Mouse (Mus musculus) small intestine, adult 2 months (tissue): ENCODE results near the gene Trpt1. TPM values are rescaled to one million over a fixed set of nuclear protein-coding genes. Genes with fewer than 3 reads are reported as not detected.

Experiments used
- H3K27ac ChIP-seq: fragments of 200-500 bp; 2 replicates; pipeline ENCODE4 v1.5.1; 2012; ENCODE audit warnings: low read depth, low read length, control low read depth, inconsistent platforms; ENCODE audit not compliant: insufficient read depth
- H3K27me3 ChIP-seq: fragments of 200-500 bp; 2 replicates; pipeline ENCODE4 v1.6.1; 2012; ENCODE audit warnings: mild to moderate bottlenecking, moderate library complexity, low read length, inconsistent platforms; ENCODE audit not compliant: control insufficient read depth, insufficient read depth
- H3K36me3 ChIP-seq: fragments of 200-500 bp; 2 replicates; pipeline ENCODE4 v1.6.1; 2012; ENCODE audit warnings: mild to moderate bottlenecking, low read length, control low read depth, inconsistent platforms; ENCODE audit not compliant: control insufficient read depth, insufficient read depth
- H3K4me1 ChIP-seq: fragments of 200-500 bp; 2 replicates; pipeline ENCODE4 v1.6.1; 2012; ENCODE audit warnings: low read length, inconsistent platforms, mixed read lengths; ENCODE audit not compliant: control insufficient read depth, insufficient read depth, insufficient read length
- H3K4me3 ChIP-seq: fragments of 200-500 bp; 2 replicates; pipeline ENCODE4 v1.5.1; 2012; ENCODE audit warnings: low read depth, mild to moderate bottlenecking, control low read depth, inconsistent platforms, low read length, moderate library complexity
- CTCF ChIP-seq: fragments of 200-500 bp; IDR thresholded peaks from 2 replicates; pipeline ENCODE4 v1.5.1; 2012; ENCODE audit warnings: low read depth, mild to moderate bottlenecking, control low read depth, inconsistent platforms, low read length, moderate library complexity, mixed read lengths; ENCODE audit not compliant: insufficient replicate concordance, insufficient read length; ENCODE audit errors: extremely low read depth
- POLR2A ChIP-seq: fragments of 200-500 bp; IDR thresholded peaks from 2 replicates; pipeline ENCODE4 v1.6.1; 2012; ENCODE audit warnings: low read depth, mild to moderate bottlenecking, control low read depth, inconsistent platforms, low read length, moderate library complexity
- WGBS: fragments of 180-500 bp; shearing (Covaris S2); methylation state at CpG from one replicate; pipeline ENCODE4 v1.1.7; 2018; 5-methylcytosine and 5-hydroxymethylcytosine counted together
- polyA plus RNA-seq: library from polyadenylated mRNA; depleted of rRNA; stranded (reverse); fragments of >200 nt; gene quantifications from 2 replicates; pipeline ENCODE4 v1.2.3, GENCODE M21; 2012

Gene Trpt1
- polyA plus RNA-seq, 1 experiment: 7.7 TPM

GRCm38 (mm10) chr19:6969665-6970381, 26.1 kb upstream of the Trpt1 start:
- no peaks in the 10 kb centered on the region for H3K27me3 ChIP-seq
- peak overlapping the region; percentile 100 for H3K27ac ChIP-seq
- 1% methylated on average over 54 of the region's 55 CpGs for WGBS
- peak overlapping the region; percentile 92 for H3K4me3 ChIP-seq
- H3K4me1 ChIP-seq: peaks cover 32% of the 10 kb centered on the region
- TF ChIP-seq CTCF: peak; percentile 79; the same call in 1 of the 2 replicates
- peak; percentile 94 for TF ChIP-seq POLR2A
- H3K36me3 ChIP-seq: peaks cover 21% of the 10 kb centered on the region

- H3K27me3 ChIP-seq: no peaks in the 10 kb centered on the region
- H3K36me3 ChIP-seq: peaks cover 14% of the 10 kb centered on the region
- peak overlapping the region; percentile 84 for H3K27ac ChIP-seq
- H3K4me3 ChIP-seq: peak overlapping the region; percentile 92
- 13% methylated on average over 11 of the region's 11 CpGs for whole genome bisulfite sequencing
- H3K4me1 ChIP-seq: peaks cover 32% of the 10 kb centered on the region
- no peak for TF ChIP-seq POLR2A
- TF ChIP-seq CTCF: no peak
Measured at GRCm38 (mm10) chr19:6970460-6971085, 25.4 kb upstream of the Trpt1 start.

GRCm38 (mm10) chr19:6971644-6972043, 24.3 kb upstream of the Trpt1 start:
- peak overlapping the region; percentile 84; the same call in 1 of the 2 replicates for H3K27ac ChIP-seq
- H3K27me3 ChIP-seq: no peaks in the 10 kb centered on the region
- H3K4me1 ChIP-seq: peaks cover 26% of the 10 kb centered on the region
- TF ChIP-seq CTCF: no peak
- no peak for TF ChIP-seq POLR2A
- H3K36me3 ChIP-seq: peaks cover 3% of the 10 kb centered on the region
- no peak overlapping the region for H3K4me3 ChIP-seq
- 41% methylated on average over 6 of the region's 6 CpGs for WGBS

- TF ChIP-seq POLR2A (no peak), CTCF (no peak)
- H3K4me1 ChIP-seq: peaks cover 23% of the 10 kb centered on the region
- H3K4me3 ChIP-seq: no peak overlapping the region
- H3K27me3 ChIP-seq: no peaks in the 10 kb centered on the region
- H3K36me3 ChIP-seq: peaks cover 2% of the 10 kb centered on the region
- no peak overlapping the region for H3K27ac ChIP-seq
- 70% methylated on average over 13 of the region's 13 CpGs for WGBS
Measured at GRCm38 (mm10) chr19:6972247-6972917, 23.5 kb upstream of the Trpt1 start.

GRCm38 (mm10) chr19:6973581-6974190, 22.2 kb upstream of the Trpt1 start:
- Histone ChIP-seq H3K4me3 (peak overlapping the region; percentile 69), H3K27me3 (no peaks in the 10 kb centered on the region), H3K4me1 (peaks cover 26% of the 10 kb centered on the region), H3K27ac (peak overlapping the region; percentile 29), H3K36me3 (peaks cover 11% of the 10 kb centered on the region)
- TF ChIP-seq CTCF (no peak), POLR2A (no peak)
- WGBS: 36% methylated on average over 12 of the region's 12 CpGs

- WGBS: 2% methylated on average over 82 of the region's 84 CpGs
Measured at GRCm38 (mm10) chr19:6974211-6975205, 21.4 kb upstream of the Trpt1 start, which contains the start of gene Ppp1r14b. Ppp1r14b (plus strand) TSS chr19:6974968.

More at GRCm38 (mm10) chr19:6974211-6975205, 21.4 kb upstream of the Trpt1 start, which contains the start of gene Ppp1r14b:
- H3K4me3 ChIP-seq: peak within 1 kb of the TSS; percentile 69
- H3K36me3 ChIP-seq: peaks cover 11% of the 10 kb centered on the region
- no peaks in the 10 kb centered on the region for H3K27me3 ChIP-seq
- peaks cover 32% of the 10 kb centered on the region for H3K4me1 ChIP-seq
- TF ChIP-seq POLR2A (peak; percentile 34), CTCF (no peak)
- peak within 1 kb of the TSS; percentile 70 for H3K27ac ChIP-seq
